In genomic region chr16:37598463-37598862, GRCm38 (mm10) we compare ENCODE assay signal across 26 mouse cellular contexts. TPM values are rescaled to one million over a fixed set of nuclear protein-coding genes. Genes with fewer than 3 reads are reported as not detected.
DNase-seq lines count a peak whose midpoint lies in the region; ATAC-seq and TF ChIP-seq lines count a peak whose summit lies in the region.
"Had no signal": no experiment of that assay in that cellular context is flagged by ENCODE, and none has a peak within 500 bp of the region (broad histone marks: within the 10 kb centered on the region; RNA-seq: fewer than 3 reads in every experiment).

No protein-coding gene starts in this region.

- 74% methylated on average over 7 of the region's 7 CpGs for WGBS in lung, embryonic 16.5 days
- 64% methylated on average over 7 of the region's 7 CpGs for WGBS in intestine, embryonic 16.5 days
- WGBS in kidney, embryonic 15.5 days = 86% methylated on average over 7 of the region's 7 CpGs

- DNase-seq in lung, postnatal 10 days = no peak
- DNase-seq in forelimb bud, embryonic 11.5 days (ENCODE audit: low read depth, low spot score) = peak; percentile 23
- DNase-seq in lung, postnatal 25 days (ENCODE audit: low spot score) = peak; percentile 51
- no peak for DNase-seq in left cerebral cortex, adult 2 months (ENCODE audit: extremely low spot score in 1 of 2, low spot score in 2 of 2)
- DNase-seq: adrenal gland, adult 2 months; adrenal gland, postnatal 25 days; cerebellum, adult 2 months; cerebellum, postnatal 10 days; embryo, embryonic 11 days; gastrocnemius, postnatal 36 days; heart, adult 18-20 months had no signal

- peak; percentile 52; the same call in 1 of the 2 replicates for ATAC-seq in lung, embryonic 16.5 days (ENCODE audit: low read depth)
- peak; percentile 90 for ATAC-seq in intestine, embryonic 16.5 days
- ATAC-seq in kidney, embryonic 15.5 days (replicated peaks; ENCODE audit: low FRiP score) = no peak
- ATAC-seq: forebrain, embryonic 14.5 days; Patski had no signal

- H3K9me3 ChIP-seq in lung, embryonic 16.5 days (ENCODE audit: control insufficient read depth, low read length) = no peaks in the 10 kb centered on the region
- no peaks in the 10 kb centered on the region for H3K9me3 ChIP-seq in intestine, embryonic 16.5 days (ENCODE audit: control insufficient read depth, low read length)
- H3K9me3 ChIP-seq in kidney, embryonic 15.5 days (replicated peaks) = no peaks in the 10 kb centered on the region
- H3K9me3 ChIP-seq: embryonic facial prominence, embryonic 15.5 days; forebrain, embryonic 10.5 days; hindbrain, embryonic 10.5 days; hindbrain, embryonic 15.5 days had no signal

- H3K36me3 ChIP-seq in lung, embryonic 16.5 days (ENCODE audit: control insufficient read depth, insufficient read depth, low read length) = no peaks in the 10 kb centered on the region
- H3K36me3 ChIP-seq in intestine, embryonic 16.5 days (ENCODE audit: control insufficient read depth, insufficient read depth, low read length) = no peaks in the 10 kb centered on the region
- H3K36me3 ChIP-seq in kidney, embryonic 15.5 days = no peaks in the 10 kb centered on the region
- H3K36me3 ChIP-seq: embryonic facial prominence, embryonic 15.5 days; forebrain, embryonic 10.5 days; hindbrain, embryonic 10.5 days; hindbrain, embryonic 15.5 days had no signal

- H3K4me3 ChIP-seq in lung, embryonic 16.5 days (ENCODE audit: low read length) = no peak overlapping the region
- no peak overlapping the region for H3K4me3 ChIP-seq in intestine, embryonic 16.5 days (ENCODE audit: low read length)
- H3K4me3 ChIP-seq in left cerebral cortex, adult 2 months = no peak overlapping the region
- no peak overlapping the region for H3K4me3 ChIP-seq in kidney, embryonic 15.5 days (replicated peaks)
- H3K4me3 ChIP-seq: embryonic facial prominence, embryonic 15.5 days; erythroblast, embryonic 14.5 days; forebrain, embryonic 10.5 days; hindbrain, embryonic 10.5 days; hindbrain, embryonic 15.5 days had no signal

- no peaks in the 10 kb centered on the region for H3K27me3 ChIP-seq in lung, embryonic 16.5 days (ENCODE audit: control insufficient read depth, insufficient read depth, low read depth, low read length)
- H3K27me3 ChIP-seq in intestine, embryonic 16.5 days (replicated peaks; ENCODE audit: control insufficient read depth, insufficient read depth, low read length) = no peaks in the 10 kb centered on the region
- H3K27me3 ChIP-seq in kidney, embryonic 15.5 days = no peaks in the 10 kb centered on the region
- H3K27me3 ChIP-seq: CH12.LX; embryonic facial prominence, embryonic 15.5 days; hindbrain, embryonic 15.5 days; Patski had no signal

- H3K4me2 ChIP-seq in lung, embryonic 16.5 days (ENCODE audit: low read depth, low read length) = no peak overlapping the region
- H3K4me2 ChIP-seq in intestine, embryonic 16.5 days (ENCODE audit: low read depth, low read length) = no peak overlapping the region
- no peak overlapping the region for H3K4me2 ChIP-seq in kidney, embryonic 15.5 days
- H3K4me2 ChIP-seq: embryonic facial prominence, embryonic 15.5 days; heart, embryonic 11.5 days; hindbrain, embryonic 15.5 days had no signal

- H3K27ac ChIP-seq in lung, embryonic 16.5 days (ENCODE audit: low read length) = no peak overlapping the region
- H3K27ac ChIP-seq in intestine, embryonic 16.5 days (ENCODE audit: low read length) = no peak overlapping the region
- no peak overlapping the region for H3K27ac ChIP-seq in left cerebral cortex, adult 2 months
- no peak overlapping the region for H3K27ac ChIP-seq in kidney, embryonic 15.5 days
- H3K27ac ChIP-seq: embryonic facial prominence, embryonic 15.5 days; forebrain, embryonic 10.5 days; hindbrain, embryonic 10.5 days; hindbrain, embryonic 15.5 days had no signal

- H3K9ac ChIP-seq in lung, embryonic 16.5 days (ENCODE audit: low read length) = no peak overlapping the region
- no peak overlapping the region for H3K9ac ChIP-seq in intestine, embryonic 16.5 days (ENCODE audit: low read depth, low read length)
- no peak overlapping the region for H3K9ac ChIP-seq in kidney, embryonic 15.5 days
- H3K9ac ChIP-seq: embryonic facial prominence, embryonic 15.5 days; hindbrain, embryonic 15.5 days had no signal

- no peak for TF ChIP-seq CTCF in left cerebral cortex, adult 2 months (IDR thresholded peaks at IDR 0.05)

- intact Hi-C loops in left cerebral cortex, adult 2 months (cut with DNase I) = no loop called here

- H3K4me1 ChIP-seq in lung, embryonic 16.5 days (replicated peaks; ENCODE audit: control insufficient read depth, insufficient read depth, low read length) = no peaks in the 10 kb centered on the region
- H3K4me1 ChIP-seq in intestine, embryonic 16.5 days (ENCODE audit: control insufficient read depth, insufficient read depth, low read length) = 0 out of 2 replicates have a peak, but pooled peaks cover 3% of the 10 kb centered on the region
- H3K4me1 ChIP-seq in kidney, embryonic 15.5 days = no peaks in the 10 kb centered on the region
- H3K4me1 ChIP-seq: embryonic facial prominence, embryonic 15.5 days; forebrain, embryonic 10.5 days; hindbrain, embryonic 10.5 days; hindbrain, embryonic 15.5 days had no signal

RNA-seq across cellular contexts. Expression of gene Hgd, which starts 18.5 kb away (rescaled TPM):
- polyA plus RNA-seq in lung, embryonic 16.5 days (2015; fragmentation: Nextera tagmentation; extraction: Ambion mirVana) = 0.46 and 0.77 TPM in 2 replicates
- 1.2 TPM in 2 replicates for polyA plus RNA-seq in intestine, embryonic 16.5 days (2015; fragmentation: Nextera tagmentation; extraction: Ambion mirVana)
- under 1 TPM in 1 of 2 experiments, not detected in 1; 0.54 TPM for total RNA-seq in left cerebral cortex, adult 2 months (2021)
- polyA plus RNA-seq in kidney, embryonic 15.5 days (2015; fragmentation: Nextera tagmentation; extraction: Ambion mirVana) = 4.0 and 4.6 TPM in 2 replicates
- total RNA-seq: adrenal gland, postnatal 25 days; CH12.LX; common myeloid progenitor, adult 5-6 weeks; gastrocnemius, postnatal 36 days; heart, adult 18-20 months; heart, postnatal 25 days had no signal
- polyA plus RNA-seq: adrenal gland, adult 2 months; embryonic facial prominence, embryonic 11.5 days; embryonic facial prominence, embryonic 15.5 days; erythroblast, embryonic 14.5 days; forebrain, embryonic 10.5 days; forebrain, embryonic 14.5 days; hindbrain, embryonic 10.5 days had no signal

RNA-seq across cellular contexts. Expression of gene Ndufb4, which starts 55.8 kb away (rescaled TPM):
- polyA plus RNA-seq in lung, embryonic 16.5 days (2015; fragmentation: Nextera tagmentation; extraction: Ambion mirVana) = 50.0 and 63.8 TPM in 2 replicates
- polyA plus RNA-seq in intestine, embryonic 16.5 days (2015; fragmentation: Nextera tagmentation; extraction: Ambion mirVana) = 58.1 and 60.9 TPM in 2 replicates
- 10 to 100 TPM; 68.5 to 69.7 TPM for total RNA-seq in left cerebral cortex, adult 2 months (2021)
- 57.1 and 74.5 TPM in 2 replicates for polyA plus RNA-seq in kidney, embryonic 15.5 days (2015; fragmentation: Nextera tagmentation; extraction: Ambion mirVana)

RNA-seq across cellular contexts. Expression of gene Rabl3, which starts 58.8 kb away (rescaled TPM):
- polyA plus RNA-seq in lung, embryonic 16.5 days (2015; fragmentation: Nextera tagmentation; extraction: Ambion mirVana) = 20.3 and 20.5 TPM in 2 replicates
- 30.2 and 31.0 TPM in 2 replicates for polyA plus RNA-seq in intestine, embryonic 16.5 days (2015; fragmentation: Nextera tagmentation; extraction: Ambion mirVana)
- 10 to 100 TPM in 1 of 2 experiments, 1 to 10 TPM in 1; 7.3 to 10.5 TPM for total RNA-seq in left cerebral cortex, adult 2 months (2021)
- 22.3 and 23.6 TPM in 2 replicates for polyA plus RNA-seq in kidney, embryonic 15.5 days (2015; fragmentation: Nextera tagmentation; extraction: Ambion mirVana)

RNA-seq across cellular contexts. Expression of gene Gtf2e1, which starts 58.9 kb away (rescaled TPM):
- 21.7 and 22.3 TPM in 2 replicates for polyA plus RNA-seq in lung, embryonic 16.5 days (2015; fragmentation: Nextera tagmentation; extraction: Ambion mirVana)
- 16.4 and 17.3 TPM in 2 replicates for polyA plus RNA-seq in intestine, embryonic 16.5 days (2015; fragmentation: Nextera tagmentation; extraction: Ambion mirVana)
- total RNA-seq in left cerebral cortex, adult 2 months (2021) = 10 to 100 TPM; 13.7 to 15.4 TPM
- polyA plus RNA-seq in kidney, embryonic 15.5 days (2015; fragmentation: Nextera tagmentation; extraction: Ambion mirVana) = 27.6 and 27.9 TPM in 2 replicates

Comparison
In these comparisons a context has a peak if more than half of its experiments do, and no peak if none do; other contexts are left out.
1. DNase-seq: peak in forelimb bud, embryonic 11.5 days (single experiment) and lung, postnatal 25 days (single experiment); none in lung, postnatal 10 days (single experiment) and left cerebral cortex, adult 2 months (0 of 2).